Mouse (Mus musculus): Measurements from ENCODE around the gene Clybl. TPM values are rescaled to one million over a fixed set of nuclear protein-coding genes. Genes with fewer than 3 reads are reported as not detected.

Clybl gene
- 10 to 100 TPM; 63.6 to 71.6 (median 70.3) TPM for total RNA-seq (2022)

- DNase-seq (ENCODE audit: low spot score in 2 of 2) = peak; percentile 95 to 97
These were observed at the start of gene Clybl for GRCm38 (mm10) chr14:122181078-122181814. Gene Clybl (plus strand): TSS chr14:122181704.

- no peak for DNase-seq (ENCODE audit: low spot score in 2 of 2)
These were observed 45.1 kb upstream of the Clybl start for GRCm38 (mm10) chr14:122136368-122136928.

DNA sequence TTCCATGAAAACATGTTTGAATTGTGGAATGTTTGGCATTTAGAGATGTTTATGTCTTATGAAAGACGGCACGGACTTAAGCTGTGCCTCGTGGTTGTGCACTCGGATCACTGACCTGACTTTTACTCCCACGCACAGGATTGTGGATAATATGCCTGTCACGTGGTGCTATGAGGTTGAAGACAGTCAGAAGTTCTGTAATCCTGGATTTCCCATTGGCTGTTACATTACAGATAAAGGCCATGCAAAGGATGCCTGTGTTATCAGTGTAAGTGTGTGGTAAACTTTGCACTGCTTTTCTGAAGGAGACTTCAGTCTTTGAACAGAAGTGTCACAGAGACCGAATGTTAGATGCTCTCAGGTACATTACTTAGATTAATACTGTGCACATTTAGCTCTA is 44.3 kb upstream of the Clybl start:
- no peak for DNase-seq (ENCODE audit: low spot score in 2 of 2)

- DNase-seq (ENCODE audit: low spot score in 2 of 2) = no peak
These were observed 41.4 kb upstream of the Clybl start for GRCm38 (mm10) chr14:122140126-122140525.

DNA sequence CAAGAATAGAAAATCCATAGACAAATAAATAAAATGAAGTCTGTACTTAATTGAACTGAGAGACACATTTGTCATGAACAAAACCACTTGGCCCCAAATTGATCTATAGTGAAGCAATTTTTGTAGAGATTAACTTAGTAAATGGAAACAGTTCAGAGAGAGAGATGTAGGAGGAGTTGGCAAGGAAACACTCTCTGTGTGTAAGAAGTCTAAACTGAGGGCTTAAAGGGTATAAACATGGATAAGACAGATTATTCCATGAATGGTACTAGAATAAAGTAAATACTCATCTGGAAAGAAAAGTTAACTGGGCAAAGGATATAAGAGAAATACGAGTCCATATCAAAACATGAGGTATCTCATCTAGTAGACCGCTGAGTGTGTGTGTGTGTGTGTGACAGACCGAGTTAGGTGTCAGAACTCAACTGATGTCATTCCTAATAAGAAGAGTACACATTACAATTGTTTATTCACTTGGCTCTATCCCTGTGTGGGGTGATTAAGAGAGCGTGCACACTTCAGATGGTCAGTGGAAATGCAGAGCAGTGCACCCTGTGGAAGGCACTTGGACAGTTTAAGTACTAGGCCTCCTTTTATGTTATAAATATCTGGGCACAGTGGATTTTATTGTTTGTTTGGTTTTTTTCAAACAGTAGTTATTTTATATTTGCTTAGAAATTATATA is 37.8 kb upstream of the Clybl start:
- no peak for DNase-seq (ENCODE audit: low spot score in 2 of 2)

DNA sequence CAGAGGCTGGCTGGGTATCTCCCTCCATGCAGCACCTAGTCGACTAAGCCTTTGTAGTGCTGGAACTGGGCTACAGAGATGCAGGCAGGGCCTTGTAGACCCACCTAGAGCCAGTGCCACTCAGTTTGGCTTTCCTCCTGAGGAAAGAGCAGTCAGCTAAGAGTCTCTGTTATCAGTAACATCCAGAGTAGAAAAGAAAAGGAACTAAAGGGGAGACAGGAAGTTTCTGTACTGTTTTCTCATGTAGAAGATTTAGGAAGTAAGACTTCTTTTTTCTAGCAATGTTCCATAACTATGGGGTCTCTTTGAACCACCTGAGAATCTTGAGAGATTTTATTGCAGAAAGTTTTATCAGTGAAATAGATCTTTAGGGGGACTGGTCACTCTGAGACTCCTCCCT is 36.1 kb upstream of the Clybl start:
- no peak for DNase-seq (ENCODE audit: low spot score in 2 of 2)

DNA sequence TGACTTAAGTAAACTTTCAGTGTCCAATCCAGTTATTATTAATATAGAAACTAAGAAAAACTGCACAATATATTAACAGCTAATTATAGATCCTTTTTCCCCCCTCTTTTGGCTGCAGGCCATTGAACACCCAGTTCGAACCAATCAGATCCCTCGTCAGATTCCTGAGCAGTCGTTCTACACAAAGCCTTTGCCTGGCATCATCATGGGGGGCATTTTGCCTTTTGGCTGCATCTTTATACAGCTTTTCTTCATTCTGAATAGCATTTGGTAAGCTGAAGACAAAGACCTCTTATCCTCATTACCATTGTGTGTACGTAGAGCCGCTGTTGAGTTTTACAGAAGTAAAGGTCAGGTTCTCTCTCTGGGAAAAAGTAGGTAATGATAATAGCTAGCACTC is 30.9 kb upstream of the Clybl start:
- DNase-seq (ENCODE audit: low spot score in 2 of 2) = no peak

GRCm38 (mm10) chr14:122157738-122158137 is 23.8 kb upstream of the Clybl start:
- DNase-seq (ENCODE audit: low spot score in 2 of 2) = no peak

DNA sequence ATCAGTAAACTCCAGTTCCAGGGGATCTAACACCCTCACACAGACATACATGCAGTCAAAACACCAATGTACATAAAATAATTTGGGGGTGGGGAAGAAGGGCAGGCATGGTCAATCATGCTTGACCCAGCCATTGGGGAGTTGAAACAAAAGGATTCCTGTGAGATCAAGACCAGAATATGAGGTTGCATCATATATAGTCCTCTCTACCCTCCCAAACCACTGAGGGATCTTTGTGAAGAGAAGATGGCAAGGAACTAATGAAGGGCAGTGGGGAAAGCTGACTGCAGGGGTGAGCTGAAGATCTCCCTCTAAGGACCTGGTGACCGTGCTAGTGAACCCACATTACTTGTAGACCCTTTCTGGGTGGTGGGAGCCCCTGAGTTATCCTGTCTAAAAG is 20.6 kb upstream of the Clybl start:
- DNase-seq (ENCODE audit: low spot score in 2 of 2) = no peak

DNA sequence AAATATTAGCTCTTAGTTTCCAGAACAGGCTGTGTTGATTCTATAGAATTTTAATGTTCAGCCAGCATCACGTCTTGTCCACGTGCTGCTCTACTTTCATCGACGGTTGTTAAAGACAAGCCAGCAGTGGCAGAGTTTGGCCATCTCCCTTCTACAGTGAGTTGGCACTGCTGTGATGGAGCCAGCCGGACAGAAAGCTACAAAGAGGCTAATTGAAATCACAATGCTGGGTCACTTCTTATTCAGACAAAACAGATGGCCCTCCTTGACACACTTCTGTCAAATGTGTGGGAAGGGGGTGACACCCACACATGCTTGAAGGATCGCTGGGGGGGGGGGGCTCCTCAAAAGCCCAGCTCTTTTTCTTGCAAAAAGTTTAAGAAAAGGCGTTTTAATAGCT is 12.6 kb upstream of the Clybl start:
- DNase-seq (ENCODE audit: low spot score in 2 of 2) = no peak

DNA sequence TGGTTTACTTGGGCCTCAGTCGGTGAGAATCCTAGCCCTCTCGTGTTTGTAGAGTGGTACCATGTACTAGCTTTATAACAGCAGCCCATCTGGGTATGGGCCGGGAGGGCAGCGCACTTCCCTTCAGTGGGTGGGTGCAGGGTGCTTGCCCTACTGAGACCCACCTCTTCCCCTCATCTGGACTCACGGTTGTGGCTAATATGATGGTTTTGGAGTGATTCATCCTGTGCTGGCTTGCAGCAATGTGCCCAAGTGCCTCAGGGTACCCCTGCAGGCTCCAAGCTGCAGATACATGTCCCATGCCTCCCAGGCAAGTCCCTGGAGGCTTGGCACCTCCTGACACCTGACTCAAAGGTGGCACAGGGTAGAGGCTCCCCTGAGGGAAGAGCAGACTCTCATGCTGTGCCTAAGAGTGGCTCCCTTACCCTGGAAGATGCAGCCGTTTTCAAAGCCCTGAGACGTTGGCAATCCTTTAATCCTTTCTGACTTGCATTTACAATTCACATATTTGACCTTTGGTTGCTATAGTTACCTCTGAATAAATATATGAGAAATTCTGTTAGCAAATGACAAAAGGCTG is 11.2 kb upstream of the Clybl start:
- no peak for DNase-seq (ENCODE audit: low spot score in 2 of 2)

DNA sequence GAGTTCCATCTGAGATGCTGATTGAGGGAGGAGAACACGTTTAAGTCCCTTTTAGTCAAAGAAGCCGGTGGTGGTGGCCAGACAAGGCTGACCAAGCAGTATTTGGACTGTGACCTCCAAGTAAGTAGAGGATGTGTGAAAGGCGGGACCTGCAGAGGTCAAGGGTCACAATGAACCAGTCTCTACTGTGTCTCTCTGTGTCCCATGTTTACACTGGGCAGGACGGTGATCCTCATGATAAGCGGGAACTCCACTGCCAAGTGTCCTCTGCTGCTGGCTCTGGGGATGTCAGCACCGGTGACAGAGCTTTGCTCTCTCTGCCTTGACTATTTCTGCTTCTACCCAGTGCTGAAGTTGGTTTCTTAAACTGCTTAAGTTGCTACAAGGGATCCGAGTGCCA is 10.5 kb upstream of the Clybl start:
- no peak for DNase-seq (ENCODE audit: low spot score in 2 of 2)

DNA sequence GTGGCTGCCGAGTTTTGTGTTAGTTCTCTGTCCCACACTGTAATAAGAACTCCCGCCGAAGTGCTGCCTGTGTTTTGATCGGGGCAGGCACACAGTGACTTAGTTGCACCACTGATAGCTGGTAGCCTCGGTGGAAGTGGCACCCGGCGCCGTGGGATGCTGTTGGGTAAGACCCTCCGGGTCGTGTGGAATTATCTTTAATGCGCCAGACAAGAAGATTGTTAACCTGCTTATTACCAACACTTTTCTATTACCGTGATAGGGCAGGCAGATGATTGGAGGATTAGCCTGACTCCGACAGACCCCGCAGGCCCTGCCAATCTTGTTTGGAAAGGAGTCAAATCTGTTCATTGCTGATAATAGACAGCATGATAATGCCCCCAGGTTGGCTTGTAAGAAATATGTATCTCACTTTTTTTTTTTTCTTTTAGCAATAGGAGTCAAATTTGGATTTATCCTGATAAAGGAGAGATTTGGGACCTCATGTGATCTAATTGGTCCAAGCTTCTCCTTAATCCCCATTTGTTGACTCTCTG is 5.2 kb upstream of the Clybl start:
- no peak for DNase-seq (ENCODE audit: low spot score in 2 of 2)

- DNase-seq (ENCODE audit: low spot score in 2 of 2) = no peak
These were observed 2.2 kb upstream of the Clybl start for GRCm38 (mm10) chr14:122179262-122179661.

- DNase-seq (ENCODE audit: low spot score in 2 of 2) = no peak
These were observed 282 bp downstream of the Clybl start for GRCm38 (mm10) chr14:122181815-122182157.

GRCm38 (mm10) chr14:122182220-122182619 is 716 bp downstream of the Clybl start:
- no peak for DNase-seq (ENCODE audit: low spot score in 2 of 2)

GRCm38 (mm10) chr14:122183974-122184373 is 2.5 kb downstream of the Clybl start:
- no peak for DNase-seq (ENCODE audit: low spot score in 2 of 2)

DNA sequence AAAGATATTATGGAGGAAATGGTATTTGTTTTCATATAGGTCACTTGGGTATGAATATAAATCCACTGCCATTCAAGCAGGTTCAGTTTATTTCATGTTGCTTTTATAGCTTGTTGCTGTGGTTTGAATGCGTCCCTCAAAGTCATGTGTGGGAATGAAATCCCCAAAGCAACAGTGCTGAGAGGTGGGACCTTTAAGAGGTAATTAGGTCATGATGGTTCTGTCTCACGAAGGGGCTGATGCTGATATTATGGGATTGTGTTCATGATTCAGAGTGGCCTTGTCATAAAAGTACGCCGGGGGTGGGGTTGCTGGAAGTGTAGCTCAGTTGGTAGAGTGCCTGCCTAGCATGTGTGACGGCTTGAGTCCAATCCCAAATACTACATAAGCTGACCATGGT is 6.7 kb downstream of the Clybl start:
- no peak for DNase-seq (ENCODE audit: low spot score in 2 of 2)

- no peak for DNase-seq (ENCODE audit: low spot score in 2 of 2)
These were observed 8.4 kb downstream of the Clybl start for GRCm38 (mm10) chr14:122189901-122190300.

GRCm38 (mm10) chr14:122190527-122190926 is 9.0 kb downstream of the Clybl start:
- no peak for DNase-seq (ENCODE audit: low spot score in 2 of 2)

GRCm38 (mm10) chr14:122190941-122191510 is 9.5 kb downstream of the Clybl start:
- DNase-seq (ENCODE audit: low spot score in 2 of 2) = peak in 1 of 2 experiments; percentile 21

DNA sequence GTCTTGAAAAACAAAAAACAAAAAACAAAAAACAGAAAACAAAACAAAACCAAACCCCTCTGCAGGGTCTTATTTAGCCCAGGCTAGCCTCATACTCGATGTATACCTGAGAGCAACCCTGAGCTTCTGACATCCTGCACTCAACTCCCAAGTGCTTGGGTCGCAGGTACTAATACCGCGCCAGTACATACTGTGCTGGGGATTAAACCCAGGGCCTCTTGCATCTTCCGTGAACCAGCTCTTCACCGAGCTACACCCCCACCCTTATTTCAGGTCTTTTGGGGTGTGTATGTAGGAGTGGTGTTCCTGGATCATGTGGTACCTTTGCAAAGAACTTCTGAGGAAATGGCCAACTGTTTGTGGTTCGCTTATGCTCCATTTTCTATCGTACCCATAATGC is 13.1 kb downstream of the Clybl start:
- DNase-seq (ENCODE audit: low spot score in 2 of 2) = no peak

Measured in gastrocnemius, adult 8-10 months (tissue).